Mouse (Mus musculus) testis, adult 2 months (tissue): ENCODE data around the gene Mob3b.

Experiments
- CTCF ChIP-seq: fragments of 200-500 bp; IDR thresholded peaks from 2 replicates; pipeline ENCODE4 v1.5.1; 2012; ENCODE audit warnings: low read depth, mild to moderate bottlenecking, inconsistent platforms, low read length, moderate library complexity; ENCODE audit not compliant: control insufficient read depth, insufficient read depth, insufficient replicate concordance
- POLR2A ChIP-seq: fragments of 200-500 bp; IDR thresholded peaks from 2 replicates; pipeline ENCODE4 v1.6.1; 2012; ENCODE audit warnings: low read depth, mild to moderate bottlenecking, inconsistent platforms, low read length, moderate library complexity; ENCODE audit not compliant: control insufficient read depth

DNA sequence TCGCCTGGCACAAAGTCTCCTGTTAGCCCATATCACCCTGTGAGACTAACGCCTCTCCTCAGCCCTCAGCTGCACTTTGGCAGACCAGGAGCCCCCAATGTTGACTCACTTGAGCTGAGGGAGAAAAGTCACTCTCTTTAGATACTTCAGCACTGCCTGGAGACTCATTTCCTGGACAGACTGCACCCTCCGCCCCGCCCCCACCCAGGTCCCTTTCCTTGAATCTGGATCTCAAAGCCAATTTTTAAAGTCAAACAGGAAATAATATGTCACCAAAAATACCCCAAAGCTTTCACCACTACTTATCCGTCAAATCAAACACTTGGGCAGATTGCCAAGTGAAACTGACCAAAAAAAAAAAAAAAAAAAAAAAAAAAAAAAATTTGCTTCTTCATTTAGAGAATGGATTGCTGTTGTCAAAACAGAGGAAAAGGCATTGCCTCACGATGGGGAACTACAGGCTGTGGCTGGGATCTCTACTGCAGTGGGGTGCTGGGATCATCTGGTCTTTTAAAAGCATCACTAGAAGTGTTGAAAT, 26.8 kb downstream of the Mob3b start:
- TF ChIP-seq POLR2A (no peak), CTCF (no peak)
